Mouse (Mus musculus) hindbrain, embryonic 14.5 days (tissue): ENCODE data around the gene Cul7. TPM values are rescaled to one million over a fixed set of nuclear protein-coding genes. Genes with fewer than 3 reads are reported as not detected.
A peak's percentile ranks its signal among the peaks of the same experiment; 100 is the strongest.

Source experiments
- ATAC-seq: fragments of 200-750 bp; cut with Nextera tagmentation; 2 replicates; pipeline ENCODE4 v1.8.0; 2017; ENCODE audit warnings: moderate number of reproducible peaks, mild to moderate bottlenecking, moderate TSS enrichment, moderate library complexity; ENCODE audit not compliant: low FRiP score
- DNase-seq: peaks from one replicate; pipeline ENCODE4 v3.0.0-alpha.2; 2015; ENCODE audit warnings: low spot score
- H3K27ac ChIP-seq: fragments of 300-500 bp; sonication (generic); 2 replicates; pipeline ENCODE4 v1.5.1; 2014; ENCODE audit warnings: mild to moderate bottlenecking, moderate library complexity
- H3K27me3 ChIP-seq: fragments of 300-500 bp; sonication (generic); 2 replicates; pipeline ENCODE4 v1.6.1; 2014; ENCODE audit warnings: mild to moderate bottlenecking, low read length, mixed read lengths; ENCODE audit not compliant: control insufficient read depth, insufficient read depth
- H3K36me3 ChIP-seq: fragments of 300-500 bp; sonication (generic); replicated peaks from 2 replicates; pipeline ENCODE4 v1.6.1; 2014; ENCODE audit not compliant: control insufficient read depth, insufficient read depth
- H3K4me1 ChIP-seq: fragments of 300-500 bp; sonication (generic); replicated peaks from 2 replicates; pipeline ENCODE4 v1.6.1; 2014; ENCODE audit warnings: antibody characterized with exemption, low read length, mixed read lengths; ENCODE audit not compliant: control insufficient read depth, insufficient read depth
- H3K4me2 ChIP-seq: fragments of 300-500 bp; sonication (generic); replicated peaks from 2 replicates; pipeline ENCODE4 v1.6.1; 2014; ENCODE audit warnings: mild to moderate bottlenecking, moderate library complexity
- H3K4me3 ChIP-seq: fragments of 300-500 bp; sonication (generic); replicated peaks from 2 replicates; pipeline ENCODE4 v1.5.1; 2014; ENCODE audit warnings: mild to moderate bottlenecking, low read length
- H3K9ac ChIP-seq: fragments of 300-500 bp; sonication (generic); 2 replicates; pipeline ENCODE4 v1.6.1; 2014
- H3K9me3 ChIP-seq: fragments of 300-500 bp; sonication (generic); 2 replicates; pipeline ENCODE4 v1.6.1; 2016; ENCODE audit warnings: low read length; ENCODE audit not compliant: control insufficient read depth
- WGBS: fragments of 180-500 bp; shearing (Covaris S2); extraction: QIAGEN DNeasy Blood & Tissue Kit; methylation state at CpG from one replicate; pipeline ENCODE4 v1.1.7; 2014; 5-methylcytosine and 5-hydroxymethylcytosine counted together
- polyA plus RNA-seq: library from polyadenylated mRNA; unstranded; fragments of >200 nt; fragmentation: Nextera tagmentation; extraction: Ambion mirVana; gene quantifications from 2 replicates; pipeline ENCODE4 v1.2.1, GENCODE M21; 2014

Gene Cul7
- polyA plus RNA-seq, 1 experiment from 2014 or later = 30.2 TPM

DNA sequence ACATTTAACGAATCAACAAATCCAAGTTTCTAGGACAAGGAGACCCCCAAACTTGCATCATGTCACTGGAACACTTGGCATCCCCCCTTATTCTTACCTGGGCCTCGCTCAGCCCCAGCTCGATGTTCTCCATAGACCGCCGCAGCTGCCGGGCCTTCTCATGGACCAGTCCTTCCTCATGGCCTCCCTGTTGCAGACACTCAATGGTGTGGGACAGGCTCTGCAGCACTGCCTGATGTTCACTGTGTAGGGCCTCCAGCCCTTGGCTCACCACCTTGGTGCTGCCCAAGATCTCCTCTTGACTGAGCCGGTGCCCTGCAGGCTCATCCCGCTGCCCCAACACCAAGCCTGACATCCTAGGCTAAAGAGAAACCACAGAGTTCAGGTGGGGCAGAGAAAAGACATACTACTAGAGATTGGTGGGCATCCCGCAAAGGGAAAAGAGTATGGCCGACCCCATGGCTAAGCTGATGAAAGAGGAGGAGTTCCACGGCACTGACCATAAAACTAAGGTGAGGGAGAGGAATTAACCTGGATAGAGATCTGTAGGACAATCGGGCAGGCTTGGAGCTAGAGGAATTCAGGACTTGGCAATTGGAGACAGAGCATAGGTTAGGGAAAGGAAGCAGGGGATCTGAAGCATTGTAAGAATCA is 5.9 kb upstream of the Cul7 start:
- DNase-seq = no peak
- no peak for ATAC-seq
- WGBS = 90% methylated on average over 12 of the region's 12 CpGs
- Histone ChIP-seq H3K4me2 (peak overlapping the region; percentile 67), H3K9ac (peak overlapping the region; percentile 67; the same call in 1 of the 2 replicates), H3K27ac (no peak overlapping the region), H3K4me3 (peak overlapping the region; percentile 59), H3K27me3 (no peaks in the 10 kb centered on the region), H3K9me3 (no peaks in the 10 kb centered on the region), H3K36me3 (peaks cover 41% of the 10 kb centered on the region), H3K4me1 (peaks cover 18% of the 10 kb centered on the region)

DNA sequence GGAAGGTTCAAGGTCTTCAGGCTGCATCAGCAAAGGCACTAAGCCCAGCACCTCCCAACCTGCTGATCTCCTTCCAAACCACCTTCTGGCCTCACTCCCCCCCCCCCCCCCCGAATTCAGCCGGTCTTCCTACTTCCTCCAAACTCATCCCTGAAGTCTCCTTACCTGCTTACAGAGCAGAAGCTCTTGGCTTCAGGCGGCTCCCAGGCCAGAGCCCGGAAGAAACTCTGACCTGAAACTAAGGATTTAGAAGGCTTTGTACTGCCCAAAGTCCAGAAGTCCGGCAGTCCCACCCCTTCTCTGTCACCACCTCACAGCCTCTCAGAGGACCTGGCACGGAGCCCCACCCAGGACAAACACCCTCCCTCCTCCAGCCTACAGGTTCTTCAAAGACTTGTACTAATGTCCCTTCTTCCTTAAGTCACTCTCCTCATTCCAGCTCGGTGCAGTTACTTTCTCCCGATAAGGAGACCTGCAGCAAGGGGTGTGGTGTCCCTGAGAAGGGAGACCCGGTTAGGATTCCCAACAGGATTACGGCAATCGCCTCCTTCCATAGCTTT is 5.1 kb upstream of the Cul7 start:
- no peaks in the 10 kb centered on the region for H3K9me3 ChIP-seq
- H3K9ac ChIP-seq = peak overlapping the region; percentile 67
- WGBS = 13% methylated on average over 11 of the region's 11 CpGs
- H3K36me3 ChIP-seq = peaks cover 34% of the 10 kb centered on the region
- peak overlapping the region; percentile 67 for H3K4me2 ChIP-seq
- H3K27ac ChIP-seq = no peak overlapping the region
- DNase-seq (no peak), ATAC-seq (no peak)
- peak overlapping the region; percentile 59 for H3K4me3 ChIP-seq
- H3K4me1 ChIP-seq = peaks cover 25% of the 10 kb centered on the region
- no peaks in the 10 kb centered on the region for H3K27me3 ChIP-seq

DNA sequence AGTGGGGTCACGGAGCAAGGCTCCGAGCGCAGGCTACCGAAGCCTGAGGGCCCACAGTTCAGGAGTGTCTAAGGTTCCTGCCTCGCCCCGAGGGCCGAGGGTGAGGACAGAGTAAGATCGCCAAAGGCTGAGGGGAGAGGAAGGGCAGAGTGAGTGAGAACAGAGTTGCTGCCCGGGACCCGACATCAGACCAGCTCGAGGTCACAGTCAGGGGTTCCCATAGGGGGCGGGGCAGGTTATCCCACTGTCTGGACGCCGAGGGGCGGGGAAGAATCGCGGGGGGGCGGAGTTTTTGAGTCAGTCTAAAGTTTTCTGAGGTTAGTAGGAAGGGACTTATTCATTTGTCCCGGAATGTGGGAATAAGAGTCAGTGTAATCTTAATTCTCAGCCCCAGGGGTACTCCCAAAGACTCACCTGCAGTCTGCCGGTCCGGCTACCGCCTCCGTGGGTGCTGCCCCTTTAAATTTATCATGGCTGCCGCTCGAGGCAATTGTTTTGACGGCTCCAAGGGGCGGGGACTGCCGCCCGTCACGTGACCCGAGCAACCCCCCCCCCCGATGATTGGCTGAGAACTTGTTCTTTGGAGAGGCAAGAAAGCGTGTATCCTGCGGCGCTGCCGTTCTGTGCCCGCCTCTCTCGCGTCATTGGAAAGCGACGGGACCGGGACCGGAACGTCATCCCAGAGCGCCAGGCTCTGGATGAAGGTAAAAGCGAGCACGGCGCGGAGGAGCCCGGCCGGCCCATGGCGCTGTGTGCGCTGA is 4.4 kb upstream of the Cul7 start, which contains the start of the genes Klc4 and Mrpl2:
Gene Klc4 (minus strand): TSS at position 462 of the 761 bp plus-strand sequence.
Gene Mrpl2 (plus strand): TSS at position 669 of the 761 bp plus-strand sequence.
- no peaks in the 10 kb centered on the region for H3K9me3 ChIP-seq
- no peaks in the 10 kb centered on the region for H3K27me3 ChIP-seq
- peak within 1 kb of the TSS; percentile 86 for H3K9ac ChIP-seq
- DNase-seq (peak; percentile 99), ATAC-seq (peak; percentile 73)
- peaks cover 26% of the 10 kb centered on the region for H3K4me1 ChIP-seq
- under 1% methylated on average over 51 of the region's 53 CpGs for WGBS
- peaks cover 27% of the 10 kb centered on the region for H3K36me3 ChIP-seq
- peak within 1 kb of the TSS; percentile 69 for H3K4me2 ChIP-seq
- H3K4me3 ChIP-seq = peak within 1 kb of the TSS; percentile 59
- peak within 1 kb of the TSS; percentile 93 for H3K27ac ChIP-seq

DNA sequence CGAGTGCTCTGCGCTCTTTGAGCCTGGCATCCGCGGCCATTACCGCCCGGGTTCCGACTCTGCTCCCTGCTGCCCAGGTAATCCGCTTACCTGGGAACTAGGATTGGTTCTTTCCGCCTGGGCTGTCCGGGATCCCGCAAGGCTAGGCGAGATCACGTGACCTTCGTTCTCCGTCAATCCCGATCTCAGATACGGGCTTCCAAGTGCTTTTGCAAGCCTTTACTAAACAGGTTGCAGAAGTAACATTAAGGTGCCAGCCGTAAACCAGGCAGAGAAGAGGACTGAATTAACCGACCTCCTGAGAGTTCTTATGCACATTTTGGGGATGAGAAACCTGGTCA is 3.8 kb upstream of the Cul7 start:
- Histone ChIP-seq H3K27me3 (no peaks in the 10 kb centered on the region), H3K4me3 (peak overlapping the region; percentile 59), H3K4me2 (peak overlapping the region; percentile 69), H3K27ac (peak overlapping the region; percentile 93), H3K9me3 (no peaks in the 10 kb centered on the region), H3K9ac (peak overlapping the region; percentile 86), H3K4me1 (peaks cover 31% of the 10 kb centered on the region), H3K36me3 (peaks cover 21% of the 10 kb centered on the region)
- DNase-seq (no peak), ATAC-seq (no peak; the same call in 1 of the 2 replicates)
- WGBS = under 1% methylated on average over 19 of the region's 19 CpGs

DNA sequence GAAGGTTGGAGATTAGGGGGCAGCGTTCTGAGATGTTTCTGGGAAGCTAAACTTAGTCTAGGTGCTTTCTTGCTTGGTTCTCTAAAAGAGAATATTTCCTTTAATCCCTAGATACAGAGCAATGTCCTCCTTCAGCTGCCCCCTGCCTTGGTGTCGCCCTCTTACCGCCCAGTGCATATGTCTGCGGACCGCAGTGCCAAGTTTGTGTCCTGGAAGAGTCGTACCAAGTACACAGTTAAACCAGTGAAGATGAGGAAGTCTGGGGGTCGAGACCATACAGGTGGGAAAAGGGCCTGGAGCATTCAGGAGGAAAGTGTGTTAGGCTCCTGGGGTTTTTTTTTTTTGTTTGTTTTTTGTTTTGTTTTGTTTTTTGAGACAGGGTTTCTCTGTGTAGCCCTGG is 2.9 kb upstream of the Cul7 start:
- Histone ChIP-seq H3K9ac (no peak overlapping the region), H3K36me3 (peaks cover 12% of the 10 kb centered on the region), H3K4me2 (no peak overlapping the region; the same call in 1 of the 2 replicates), H3K4me3 (no peak overlapping the region), H3K4me1 (peaks cover 40% of the 10 kb centered on the region), H3K27me3 (no peaks in the 10 kb centered on the region), H3K9me3 (no peaks in the 10 kb centered on the region), H3K27ac (no peak overlapping the region)
- ATAC-seq (no peak), DNase-seq (no peak)
- 95% methylated on average over 7 of the region's 7 CpGs for WGBS

DNA sequence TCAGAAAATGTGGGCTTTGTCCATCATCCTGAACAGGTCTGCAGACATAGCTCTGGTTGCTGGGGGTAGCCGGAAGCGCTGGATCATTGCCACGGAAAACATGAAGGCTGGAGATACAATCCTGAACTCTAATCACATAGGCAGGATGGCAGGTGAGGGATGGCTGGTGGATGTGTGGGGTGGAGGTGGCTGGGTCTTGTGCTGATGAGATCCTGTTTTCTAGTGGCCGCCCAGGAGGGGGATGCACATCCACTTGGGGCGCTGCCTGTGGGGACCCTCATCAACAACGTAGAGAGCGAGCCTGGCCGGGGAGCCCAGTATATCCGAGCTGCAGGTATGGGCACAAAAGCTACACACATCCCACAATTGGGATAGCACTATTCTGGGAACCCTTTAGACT is 1.7 kb upstream of the Cul7 start:
- Histone ChIP-seq H3K9ac (no peak overlapping the region), H3K36me3 (peaks cover 15% of the 10 kb centered on the region), H3K27me3 (no peaks in the 10 kb centered on the region), H3K27ac (no peak overlapping the region), H3K4me2 (no peak overlapping the region), H3K4me3 (no peak overlapping the region), H3K4me1 (peaks cover 42% of the 10 kb centered on the region), H3K9me3 (no peaks in the 10 kb centered on the region)
- WGBS = 93% methylated on average over 9 of the region's 9 CpGs
- ATAC-seq (no peak), DNase-seq (no peak)

DNA sequence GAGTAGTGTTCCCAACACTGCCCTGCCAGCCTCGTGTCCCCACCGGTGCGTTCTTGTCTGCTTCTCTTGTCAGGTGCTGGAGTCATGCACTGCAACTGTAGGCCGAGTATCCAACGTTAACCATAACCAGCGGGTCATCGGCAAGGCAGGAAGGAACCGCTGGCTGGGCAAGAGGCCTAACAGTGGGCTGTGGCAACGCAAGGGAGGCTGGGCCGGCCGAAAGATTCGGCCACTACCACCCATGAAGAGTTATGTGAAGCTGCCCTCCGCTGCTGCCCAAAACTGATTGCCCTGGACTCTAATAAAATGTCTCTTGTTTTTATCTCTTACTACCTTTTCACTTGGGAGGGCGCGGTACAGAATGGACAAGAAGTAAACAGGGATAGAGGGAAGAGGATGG is 326 bp upstream of the Cul7 start:
- Histone ChIP-seq H3K27me3 (no peaks in the 10 kb centered on the region), H3K4me3 (peak overlapping the region; percentile 62), H3K27ac (peak overlapping the region; percentile 93), H3K9me3 (no peaks in the 10 kb centered on the region), H3K4me1 (peaks cover 35% of the 10 kb centered on the region), H3K9ac (peak overlapping the region; percentile 94), H3K36me3 (peaks cover 29% of the 10 kb centered on the region), H3K4me2 (peak overlapping the region; percentile 83)
- ATAC-seq (no peak), DNase-seq (no peak)
- 38% methylated on average over 15 of the region's 15 CpGs for WGBS

DNA sequence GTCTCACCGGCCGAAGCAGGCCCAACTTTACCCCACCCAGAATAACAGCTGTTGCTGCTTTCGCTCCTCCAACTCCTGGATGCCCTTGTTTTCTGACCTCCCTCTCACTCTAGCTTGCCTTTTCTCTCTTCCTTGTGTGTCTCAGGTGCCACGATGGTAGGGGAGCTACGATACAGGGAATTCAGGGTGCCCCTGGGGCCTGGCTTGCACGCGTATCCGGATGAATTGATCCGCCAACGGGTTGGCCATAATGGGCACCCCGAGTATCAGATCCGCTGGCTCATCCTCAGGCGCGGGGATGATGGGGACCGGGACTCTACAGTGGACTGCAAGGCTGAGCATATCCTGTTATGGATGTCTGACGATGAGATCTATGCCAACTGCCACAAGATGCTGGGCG is 1.2 kb downstream of the Cul7 start:
- Histone ChIP-seq H3K9ac (peak overlapping the region; percentile 94), H3K4me1 (peaks cover 32% of the 10 kb centered on the region), H3K27me3 (no peaks in the 10 kb centered on the region), H3K36me3 (peaks cover 40% of the 10 kb centered on the region), H3K27ac (peak overlapping the region; percentile 93), H3K4me3 (peak overlapping the region; percentile 62), H3K9me3 (no peaks in the 10 kb centered on the region), H3K4me2 (peak overlapping the region; percentile 83)
- DNase-seq = no peak
- 73% methylated on average over 17 of the region's 17 CpGs for WGBS
- no peak for ATAC-seq

DNA sequence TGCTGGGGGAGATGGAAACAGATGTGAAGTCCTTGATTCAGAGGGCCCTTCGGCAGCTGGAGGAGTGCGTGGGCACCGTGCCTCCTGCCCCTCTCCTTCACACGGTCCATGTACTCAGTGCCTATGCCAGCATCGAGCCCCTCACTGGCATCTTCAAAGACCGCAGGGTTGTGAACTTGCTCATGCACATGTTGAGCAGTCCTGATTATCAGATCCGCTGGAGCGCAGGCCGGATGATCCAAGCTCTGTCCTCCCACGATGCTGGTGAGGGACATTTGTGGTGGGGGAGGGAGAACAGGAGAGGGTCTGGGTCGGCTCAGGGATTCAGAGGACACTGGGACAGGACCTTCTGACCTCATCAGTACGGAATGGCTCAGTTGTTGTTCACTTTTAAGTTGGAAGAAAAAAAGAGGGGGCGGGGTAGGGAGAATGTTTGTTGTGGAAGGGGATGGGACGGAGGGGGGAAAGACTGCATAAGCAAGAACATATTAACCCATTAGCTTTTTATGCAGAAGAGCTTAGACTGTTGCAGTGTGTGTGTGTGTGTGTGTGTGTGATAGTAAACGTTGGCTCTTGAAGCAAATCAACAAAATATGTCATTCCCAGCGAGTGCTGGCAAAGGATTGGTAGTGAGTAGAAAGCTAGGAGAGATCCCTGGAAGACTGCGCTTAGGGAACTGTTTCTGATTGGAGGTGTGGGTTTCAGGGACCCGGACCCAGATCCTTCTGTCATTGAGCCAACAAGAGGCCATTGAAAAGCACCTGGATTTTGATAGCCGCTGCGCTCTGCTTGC is 1.8 kb downstream of the Cul7 start:
- Histone ChIP-seq H3K9me3 (no peaks in the 10 kb centered on the region), H3K4me2 (peak overlapping the region; percentile 83), H3K27ac (no peak overlapping the region), H3K4me1 (peaks cover 27% of the 10 kb centered on the region), H3K27me3 (no peaks in the 10 kb centered on the region), H3K9ac (peak overlapping the region; percentile 94), H3K36me3 (peaks cover 46% of the 10 kb centered on the region), H3K4me3 (peak overlapping the region; percentile 62)
- ATAC-seq (no peak), DNase-seq (no peak)
- WGBS = 78% methylated on average over 20 of the region's 20 CpGs
